Mouse (Mus musculus) gastrocnemius, adult 2 months (tissue): ENCODE results near the gene Pacsin2. TPM values are rescaled to one million over a fixed set of nuclear protein-coding genes. Genes with fewer than 3 reads are reported as not detected.
"Not testable (repeated sequence)": the region's sequence is repeated elsewhere in the genome, so short reads cannot be mapped to it uniquely, and the experiment has no call there.

Experiments used
- DNase-seq: peaks from one replicate; pipeline ENCODE4 v3.0.0; 2022
- H3K27ac ChIP-seq: fragments of 200-600 bp; 2 replicates; pipeline ENCODE4 v1.8.1; 2022; ENCODE audit warnings: mild to moderate bottlenecking
- H3K4me3 ChIP-seq: fragments of 200-600 bp; 2 replicates; pipeline ENCODE4 v1.8.1; 2022; ENCODE audit warnings: mild to moderate bottlenecking, moderate library complexity
- CTCF ChIP-seq: fragments of 200-600 bp; IDR thresholded peaks from 2 replicates; pipeline ENCODE4 v1.8.1; 2022; ENCODE audit warnings: antibody characterized with exemption, mild to moderate bottlenecking, moderate library complexity
- intact Hi-C: fragments of 180-260 bp; cut with DNase I; formaldehyde crosslinking; loops from one replicate; pipeline ENCODE4 v1.15.1; 2025
- total RNA-seq, 2 experiments: library from RNA; stranded (reverse); gene quantifications; 2 replicates each; pipeline ENCODE4 v1.2.3; 2021

Gene Pacsin2
- total RNA-seq, 2 experiments from 2014 or later, result 43.7 to 70.1 TPM

DNA sequence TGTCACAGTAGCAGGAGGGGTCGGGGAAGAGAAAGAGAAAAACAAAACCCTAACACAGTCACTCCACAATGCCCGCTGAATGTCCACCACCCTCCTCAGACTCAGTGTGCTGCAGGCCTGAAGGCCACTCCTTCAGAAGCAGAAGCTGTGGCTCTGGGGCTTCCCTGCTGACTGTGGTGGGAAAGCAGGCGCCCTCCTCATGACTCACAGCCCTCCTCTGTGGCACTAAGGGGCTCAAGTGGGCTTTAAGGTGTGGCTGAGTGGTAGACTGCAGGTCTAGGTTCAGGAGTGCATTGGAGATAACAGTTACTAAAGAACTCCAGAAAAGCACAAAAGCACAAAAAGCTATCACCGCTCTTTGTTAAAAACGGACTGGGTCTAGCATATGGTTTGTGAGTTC, 56.9 kb downstream of the Pacsin2 start:
- DNase-seq, result no peak
- H3K27ac ChIP-seq, result 0 out of 2 replicates have a peak overlapping the region, but pooled peaks have one; percentile 17
- H3K4me3 ChIP-seq, result no peak overlapping the region
- TF ChIP-seq CTCF, result no peak
- intact Hi-C loops, result no loop called here

GRCm38 (mm10) chr15:83405866-83406265, 58.5 kb downstream of the Pacsin2 start:
- H3K4me3 ChIP-seq, DNase-seq, intact Hi-C loops, H3K27ac ChIP-seq: not testable (repeated sequence)

GRCm38 (mm10) chr15:83404008-83404407, 60.4 kb downstream of the Pacsin2 start:
- DNase-seq, result no peak
- no peak for TF ChIP-seq CTCF
- H3K4me3 ChIP-seq, result no peak overlapping the region
- intact Hi-C loops, result no loop called here
- no peak overlapping the region for H3K27ac ChIP-seq

- no peak for DNase-seq
- Histone ChIP-seq H3K27ac (no peak overlapping the region), H3K4me3 (no peak overlapping the region)
- TF ChIP-seq CTCF, result no peak
- intact Hi-C loops, result no loop called here
Observed at GRCm38 (mm10) chr15:83403016-83403415, 61.4 kb downstream of the Pacsin2 start.

DNA sequence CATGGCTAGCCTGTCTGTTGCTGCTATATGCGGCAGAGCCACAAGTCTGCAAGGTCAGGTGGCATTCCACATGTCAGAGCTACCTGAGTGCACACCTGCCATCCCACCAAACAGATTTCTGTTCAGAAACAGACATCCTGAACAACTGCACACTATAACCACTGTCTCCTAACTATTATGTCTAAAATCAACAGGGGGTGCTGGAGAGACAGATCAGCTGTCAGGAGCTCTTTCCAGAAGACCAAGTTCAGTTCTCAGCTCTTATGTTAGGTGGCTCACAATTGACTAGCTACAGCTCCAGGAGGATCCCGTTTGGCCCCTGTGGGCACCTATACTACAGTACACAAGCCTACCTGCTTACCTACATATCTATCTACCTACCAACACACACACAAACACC, 71.7 kb downstream of the Pacsin2 start:
- DNase-seq, result no peak
- intact Hi-C loops, result no loop called here
- peak; percentile 33 for TF ChIP-seq CTCF

DNA sequence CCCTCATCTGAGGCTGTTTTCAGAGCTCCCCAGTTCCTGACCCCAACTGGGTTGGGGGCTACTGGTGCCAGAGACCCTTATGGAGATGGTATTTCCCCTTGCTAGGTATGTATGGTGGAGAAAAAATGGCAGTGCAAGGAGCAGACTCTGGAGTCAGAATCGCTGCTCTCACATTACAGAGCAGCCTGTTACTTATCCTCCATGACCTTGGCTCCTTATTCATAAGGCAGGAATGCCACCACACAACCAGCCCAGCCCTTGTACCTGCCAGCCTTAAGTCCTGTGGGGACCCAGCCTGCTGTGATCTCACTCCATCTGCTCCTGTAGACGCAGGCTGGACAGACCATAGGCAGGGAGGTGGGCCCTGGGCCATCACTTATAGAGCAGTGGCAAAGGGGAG, 76.5 kb downstream of the Pacsin2 start:
- DNase-seq, result no peak
- Histone ChIP-seq H3K27ac (0 out of 2 replicates have a peak overlapping the region, but pooled peaks have one; percentile 28), H3K4me3 (no peak overlapping the region)
- no peak for TF ChIP-seq CTCF
- intact Hi-C loops, result no loop called here

More for the DNA sequence above, 71.7 kb downstream of the Pacsin2 start:
- no peak overlapping the region for H3K27ac ChIP-seq
- H3K4me3 ChIP-seq, result no peak overlapping the region

DNA sequence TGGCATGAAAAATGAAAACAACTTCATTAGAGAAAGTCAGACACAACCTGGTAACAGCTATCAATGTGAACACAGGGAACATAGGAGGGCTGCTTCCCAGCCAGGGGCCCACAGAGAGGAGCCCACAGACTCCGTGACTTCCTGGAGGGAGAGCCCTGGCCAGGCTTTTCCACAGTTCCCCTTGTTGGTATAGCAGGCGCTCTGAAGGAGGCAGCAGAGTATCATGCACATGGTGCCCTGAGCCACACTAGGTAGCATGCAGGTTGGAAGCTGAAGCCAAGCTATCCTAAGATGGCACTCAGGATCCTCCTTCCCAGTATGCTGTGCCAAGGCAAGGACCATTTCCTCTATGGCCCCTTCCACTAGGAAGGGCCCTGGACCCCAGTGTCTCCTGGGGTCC, 80.8 kb downstream of the Pacsin2 start:
- Histone ChIP-seq H3K4me3 (no peak overlapping the region), H3K27ac (peak overlapping the region; percentile 77)
- peak; percentile 67 for TF ChIP-seq CTCF
- intact Hi-C loops, result loop anchor here (5.0 kb wide), 1 partner anchor 134 kb away; no protein-coding TSS in a partner anchor
- peak; percentile 55 for DNase-seq

- TF ChIP-seq CTCF, result no peak
- Histone ChIP-seq H3K27ac (peak overlapping the region; percentile 77), H3K4me3 (no peak overlapping the region)
- peak; percentile 31 for DNase-seq
- intact Hi-C loops, result loop anchor here (5.0 kb wide), 1 partner anchor 134 kb away; no protein-coding TSS in a partner anchor
Observed at GRCm38 (mm10) chr15:83383136-83383535, 81.3 kb downstream of the Pacsin2 start.

- no peak for TF ChIP-seq CTCF
- intact Hi-C loops, result loop anchor here (5.0 kb wide), 1 partner anchor 135 kb away; no protein-coding TSS in a partner anchor
- H3K27ac ChIP-seq, result peak overlapping the region; percentile 77
- DNase-seq, result no peak
- H3K4me3 ChIP-seq, result no peak overlapping the region
Observed at GRCm38 (mm10) chr15:83382467-83382866, 81.9 kb downstream of the Pacsin2 start.

DNA sequence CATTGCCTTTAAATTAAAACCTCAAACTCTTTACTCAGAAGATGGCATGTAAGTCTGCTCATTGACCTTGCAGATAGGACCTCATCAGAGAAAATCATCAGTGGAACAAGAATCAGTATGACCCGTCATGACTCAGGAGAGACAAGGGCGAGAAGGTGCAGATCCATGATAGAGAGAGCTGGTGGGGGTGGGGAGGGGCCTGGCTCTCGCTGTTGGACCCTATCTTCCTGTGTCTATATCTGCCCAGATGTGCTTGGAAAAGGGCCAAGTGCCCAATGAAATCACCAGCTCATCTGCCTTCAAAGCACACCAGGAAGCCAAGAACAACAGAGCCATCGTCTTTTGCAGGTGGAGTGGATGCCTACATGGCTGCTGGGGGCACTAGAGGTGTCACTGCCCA, 87.3 kb downstream of the Pacsin2 start:
- intact Hi-C loops, result no loop called here
- no peak for DNase-seq

GRCm38 (mm10) chr15:83375136-83375535, 89.3 kb downstream of the Pacsin2 start:
- intact Hi-C loops, result no loop called here
- peak; percentile 82 for TF ChIP-seq CTCF
- DNase-seq, result peak; percentile 81
- H3K4me3 ChIP-seq, result no peak overlapping the region
- no peak overlapping the region for H3K27ac ChIP-seq

More for the DNA sequence above, 87.3 kb downstream of the Pacsin2 start:
- TF ChIP-seq CTCF, result no peak
- H3K4me3 ChIP-seq, result no peak overlapping the region
- no peak overlapping the region for H3K27ac ChIP-seq

GRCm38 (mm10) chr15:83374076-83374475, 90.3 kb downstream of the Pacsin2 start:
- no peak for DNase-seq
- no peak for TF ChIP-seq CTCF
- Histone ChIP-seq H3K27ac (no peak overlapping the region), H3K4me3 (no peak overlapping the region)
- intact Hi-C loops, result loop anchor here (5.0 kb wide), 1 partner anchor 162 kb away; no protein-coding TSS in a partner anchor

GRCm38 (mm10) chr15:83368702-83369101, 95.7 kb downstream of the Pacsin2 start:
- H3K4me3 ChIP-seq, DNase-seq, intact Hi-C loops, H3K27ac ChIP-seq: not testable (repeated sequence)
- TF ChIP-seq CTCF, result peak; percentile 15; the same call in 1 of the 2 replicates

DNA sequence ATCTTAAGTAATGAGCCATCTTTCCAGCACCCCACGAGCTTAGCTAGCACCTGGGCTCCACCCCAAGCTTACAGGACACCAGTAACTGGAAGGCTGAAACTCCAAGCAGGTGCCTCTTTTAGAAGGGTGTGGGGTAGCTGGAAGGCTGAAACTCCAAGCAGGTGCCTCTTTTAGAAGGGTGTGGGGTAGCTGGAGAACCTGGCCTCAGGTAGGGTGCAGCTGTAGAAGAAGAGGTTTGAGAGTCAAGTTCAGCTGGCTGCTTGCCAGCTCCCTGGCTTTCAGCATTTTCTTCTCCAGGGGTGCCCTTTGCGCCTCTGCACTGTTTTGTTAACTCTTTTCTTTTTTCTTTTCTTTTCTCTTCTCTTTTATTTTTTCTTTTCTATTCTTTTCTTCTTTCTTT, 96.1 kb downstream of the Pacsin2 start:
- H3K4me3 ChIP-seq, result no peak overlapping the region
- H3K27ac ChIP-seq, result no peak overlapping the region
- DNase-seq, result no peak
- intact Hi-C loops, result no loop called here
- TF ChIP-seq CTCF, result no peak
